Mouse (Mus musculus) forebrain, embryonic 16.5 days (tissue): Measurements from ENCODE around the gene Golga3. TPM values are rescaled to one million over a fixed set of nuclear protein-coding genes. Genes with fewer than 3 reads are reported as not detected.

Source experiments
- ATAC-seq: fragments of 200-750 bp; cut with Nextera tagmentation; 2 replicates; pipeline ENCODE4 v1.8.0; 2017; ENCODE audit warnings: mild to moderate bottlenecking, moderate library complexity
- H3K27ac ChIP-seq: fragments of 300-500 bp; sonication (generic); 2 replicates; pipeline ENCODE4 v1.5.1; 2014; ENCODE audit warnings: low read length, control low read depth
- H3K27me3 ChIP-seq: fragments of 300-500 bp; sonication (generic); replicated peaks from 2 replicates; pipeline ENCODE4 v1.6.1; 2014; ENCODE audit warnings: low read length; ENCODE audit not compliant: control insufficient read depth, insufficient read depth
- H3K36me3 ChIP-seq: fragments of 300-500 bp; sonication (generic); 2 replicates; pipeline ENCODE4 v1.6.1; 2014; ENCODE audit not compliant: control insufficient read depth, insufficient read depth
- H3K4me1 ChIP-seq: fragments of 300-500 bp; sonication (generic); replicated peaks from 2 replicates; pipeline ENCODE4 v1.6.1; 2014; ENCODE audit warnings: low read length; ENCODE audit not compliant: control insufficient read depth, insufficient read depth
- H3K4me2 ChIP-seq: fragments of 300-500 bp; sonication (generic); 2 replicates; pipeline ENCODE4 v1.6.1; 2014; ENCODE audit warnings: mild to moderate bottlenecking, low read length, control low read depth
- H3K4me3 ChIP-seq: fragments of 300-500 bp; sonication (generic); replicated peaks from 2 replicates; pipeline ENCODE4 v1.5.1; 2014; ENCODE audit warnings: mild to moderate bottlenecking, low read length, control low read depth
- H3K9ac ChIP-seq: fragments of 300-500 bp; sonication (generic); replicated peaks from 2 replicates; pipeline ENCODE4 v1.6.1; 2014; ENCODE audit warnings: low read depth, low read length, control low read depth
- H3K9me3 ChIP-seq: fragments of 300-500 bp; sonication (generic); 2 replicates; pipeline ENCODE4 v1.6.1; 2016; ENCODE audit warnings: low read length; ENCODE audit not compliant: control insufficient read depth
- WGBS: fragments of 180-500 bp; shearing (Covaris S2); extraction: QIAGEN DNeasy Blood & Tissue Kit; methylation state at CpG from one replicate; pipeline ENCODE4 v1.1.7; 2014; 5-methylcytosine and 5-hydroxymethylcytosine counted together
- polyA plus RNA-seq: library from polyadenylated mRNA; unstranded; fragments of >200 nt; fragmentation: Nextera tagmentation; extraction: Ambion mirVana; gene quantifications from 2 replicates; pipeline ENCODE4 v1.2.1, GENCODE M21; 2015

Golga3 gene
- polyA plus RNA-seq = 23.9 and 26.5 TPM in 2 replicates

DNA sequence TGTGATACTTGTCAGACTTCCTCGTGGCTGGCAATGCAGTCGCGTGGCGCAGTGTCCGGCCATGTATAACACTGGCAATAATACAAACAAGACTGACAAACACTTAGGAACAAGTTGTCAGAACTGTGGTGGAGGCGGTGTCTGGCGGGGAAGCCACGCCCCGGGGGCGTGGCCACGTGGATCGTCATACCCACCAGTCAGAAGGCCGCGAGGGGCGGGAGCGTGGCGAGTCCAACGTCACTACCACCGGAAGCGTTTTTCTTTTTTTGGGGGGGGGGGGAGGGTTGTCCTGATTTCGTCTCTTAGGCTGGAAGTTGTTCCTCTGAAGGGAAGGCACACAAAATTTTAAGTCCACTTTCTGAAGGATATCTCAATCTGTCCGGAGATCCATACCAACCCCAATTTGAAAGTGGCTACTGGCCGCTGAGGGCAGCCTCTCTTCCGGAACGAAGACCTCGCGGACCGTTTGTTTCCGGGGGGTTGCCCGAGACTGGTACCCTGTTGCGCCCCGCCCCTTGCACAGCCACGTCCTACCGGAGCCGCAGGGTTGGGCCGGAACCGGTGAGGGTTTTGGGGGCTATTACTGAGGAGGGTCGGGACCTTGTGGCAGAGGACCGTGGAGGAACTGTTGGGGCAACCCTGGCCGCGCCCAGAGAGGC lies at the start of gene Golga3:
Gene Golga3, plus strand, starts transcription at position 340 of the 659 bp plus-strand sequence.
- H3K9me3 ChIP-seq = no peaks in the 10 kb centered on the region
- WGBS = under 1% methylated on average over 41 of the region's 41 CpGs
- ATAC-seq = peak; percentile 98

DNA sequence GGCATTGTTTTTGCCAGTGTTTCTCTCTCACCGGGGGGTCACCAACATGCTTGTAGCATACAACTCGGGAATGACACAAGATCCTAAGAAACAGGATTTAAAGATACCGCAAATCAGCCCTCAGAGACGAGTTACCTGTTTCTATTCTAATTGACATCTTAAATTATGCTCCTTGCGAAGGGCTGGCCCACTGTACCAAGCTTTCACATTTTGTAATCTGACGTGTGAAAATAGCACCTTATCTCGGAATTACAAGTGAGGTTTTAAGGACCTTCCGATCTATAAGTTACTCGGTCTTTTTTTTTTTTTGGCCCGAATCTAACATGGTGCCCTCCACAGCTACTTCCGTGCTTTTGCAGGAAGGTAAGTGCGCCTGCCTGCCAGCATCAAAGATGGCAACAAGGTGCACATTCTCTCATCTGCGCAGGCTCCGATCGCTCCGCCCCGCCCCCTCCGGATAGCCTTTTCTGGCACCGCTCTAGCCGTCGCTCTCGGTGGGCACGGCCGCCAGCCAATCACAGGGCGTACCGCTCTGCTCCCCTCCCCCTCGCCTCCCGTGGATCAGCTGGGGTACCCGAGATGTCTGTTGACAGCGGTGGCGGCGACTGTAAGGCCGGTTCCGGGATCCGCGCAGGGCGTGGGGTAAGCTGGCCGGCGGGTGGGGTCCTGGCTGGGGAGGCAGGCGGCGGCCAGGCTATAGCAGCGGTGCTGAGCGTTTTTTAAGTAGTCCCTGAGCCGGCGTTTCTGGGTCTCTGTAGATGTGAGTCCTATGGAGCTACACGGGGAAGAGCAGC lies 41.0 kb upstream of the Golga3 start, which contains the start of gene Chfr:
Gene Chfr, plus strand, starts transcription at position 550 of the 794 bp plus-strand sequence.
- H3K27ac ChIP-seq = peak within 1 kb of the TSS; percentile 83
- 3% methylated on average over 46 of the region's 46 CpGs for WGBS
- H3K4me3 ChIP-seq = peak within 1 kb of the TSS; percentile 99
- H3K4me2 ChIP-seq = peak within 1 kb of the TSS; percentile 86
- H3K36me3 ChIP-seq = peaks cover 3% of the 10 kb centered on the region
- H3K9me3 ChIP-seq = no peaks in the 10 kb centered on the region
- ATAC-seq = peak; percentile 99
- H3K9ac ChIP-seq = peak within 1 kb of the TSS; percentile 88
- peaks cover 6% of the 10 kb centered on the region for H3K4me1 ChIP-seq
- no peaks in the 10 kb centered on the region for H3K27me3 ChIP-seq

More for the DNA sequence above, at the start of gene Golga3:
- Histone ChIP-seq H3K9ac (peak within 1 kb of the TSS; percentile 87), H3K4me3 (peak within 1 kb of the TSS; percentile 90), H3K27me3 (no peaks in the 10 kb centered on the region), H3K4me2 (peak within 1 kb of the TSS; percentile 67), H3K36me3 (peaks cover 3% of the 10 kb centered on the region; the same call in 1 of the 2 replicates), H3K4me1 (peaks cover 13% of the 10 kb centered on the region), H3K27ac (peak within 1 kb of the TSS; percentile 45)

DNA sequence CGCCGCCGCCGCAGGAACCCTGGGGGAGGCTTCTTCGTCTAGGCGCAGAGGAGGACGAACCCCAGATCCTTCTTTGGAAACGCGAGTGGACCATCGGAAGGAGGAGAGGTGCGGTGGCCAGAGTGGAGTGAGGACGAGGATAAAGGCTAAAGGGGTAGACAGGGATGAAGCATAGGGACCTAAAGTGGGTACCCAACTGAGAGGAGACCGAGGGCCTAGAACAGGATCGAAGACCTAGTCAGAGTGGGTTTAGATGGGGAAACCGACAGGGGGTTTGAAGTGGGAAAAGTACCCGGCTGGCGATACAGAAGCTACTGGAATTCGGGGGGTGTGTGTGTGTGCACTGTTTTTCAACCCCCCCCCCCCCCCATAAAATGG lies 40.4 kb upstream of the Golga3 start:
- Histone ChIP-seq H3K27me3 (no peaks in the 10 kb centered on the region), H3K4me1 (peaks cover 6% of the 10 kb centered on the region), H3K4me2 (peak overlapping the region; percentile 86), H3K4me3 (peak overlapping the region; percentile 99), H3K36me3 (no peaks in the 10 kb centered on the region), H3K27ac (peak overlapping the region; percentile 83), H3K9me3 (no peaks in the 10 kb centered on the region), H3K9ac (peak overlapping the region; percentile 88)
- WGBS = 5% methylated on average over 18 of the region's 18 CpGs
- peak; percentile 26; the same call in 1 of the 2 replicates for ATAC-seq

DNA sequence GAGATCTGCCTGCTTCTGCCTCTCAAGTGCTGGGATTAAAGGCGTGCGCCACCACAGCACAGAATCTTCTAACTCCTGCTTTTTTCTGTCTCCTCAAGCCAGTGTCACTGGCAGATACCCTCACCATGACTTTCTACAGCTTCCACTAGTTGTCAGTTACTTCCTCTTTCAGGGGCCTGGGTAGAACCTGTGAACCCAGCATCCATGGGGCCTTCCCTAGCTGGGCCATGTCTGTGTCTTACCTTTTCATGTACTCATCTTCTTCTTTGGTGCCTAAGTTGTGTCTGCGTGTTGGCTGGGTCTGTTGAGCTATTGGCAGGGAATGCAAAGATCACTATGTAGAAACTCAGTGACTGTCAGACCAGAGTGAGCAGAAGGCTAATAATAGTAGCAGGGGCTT lies 38.7 kb upstream of the Golga3 start:
- Histone ChIP-seq H3K4me1 (peaks cover 6% of the 10 kb centered on the region), H3K27me3 (no peaks in the 10 kb centered on the region), H3K4me3 (no peak overlapping the region), H3K9me3 (no peaks in the 10 kb centered on the region), H3K9ac (no peak overlapping the region), H3K27ac (no peak overlapping the region), H3K4me2 (no peak overlapping the region), H3K36me3 (no peaks in the 10 kb centered on the region)
- no peak for ATAC-seq
- WGBS = 98% methylated on average over 3 of the region's 3 CpGs

DNA sequence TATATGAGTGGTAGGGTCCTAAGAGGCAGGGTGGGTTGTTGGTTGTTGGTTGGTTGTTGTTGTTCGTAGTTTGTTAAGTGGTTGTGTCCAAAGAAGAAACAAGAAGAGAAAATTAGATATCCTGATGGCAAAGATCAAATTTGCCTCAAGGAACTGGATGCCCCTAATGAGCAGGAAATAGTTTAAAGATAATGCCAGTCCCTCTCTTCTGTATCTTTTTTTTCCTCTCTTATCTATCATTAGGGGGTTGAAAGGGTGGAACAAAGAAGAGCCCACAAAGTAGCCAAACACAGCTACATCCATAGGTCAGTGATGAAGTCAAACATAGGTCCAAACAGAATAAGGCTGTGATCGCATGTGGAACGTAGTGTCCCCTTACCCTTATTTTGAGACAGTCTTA lies 37.2 kb upstream of the Golga3 start:
- Histone ChIP-seq H3K9me3 (no peaks in the 10 kb centered on the region), H3K27me3 (no peaks in the 10 kb centered on the region), H3K4me2 (no peak overlapping the region), H3K9ac (no peak overlapping the region), H3K4me3 (no peak overlapping the region), H3K27ac (no peak overlapping the region), H3K36me3 (peaks cover 6% of the 10 kb centered on the region; the same call in 1 of the 2 replicates), H3K4me1 (peaks cover 6% of the 10 kb centered on the region)
- 93% methylated on average over 3 of the region's 3 CpGs for WGBS
- no peak for ATAC-seq

DNA sequence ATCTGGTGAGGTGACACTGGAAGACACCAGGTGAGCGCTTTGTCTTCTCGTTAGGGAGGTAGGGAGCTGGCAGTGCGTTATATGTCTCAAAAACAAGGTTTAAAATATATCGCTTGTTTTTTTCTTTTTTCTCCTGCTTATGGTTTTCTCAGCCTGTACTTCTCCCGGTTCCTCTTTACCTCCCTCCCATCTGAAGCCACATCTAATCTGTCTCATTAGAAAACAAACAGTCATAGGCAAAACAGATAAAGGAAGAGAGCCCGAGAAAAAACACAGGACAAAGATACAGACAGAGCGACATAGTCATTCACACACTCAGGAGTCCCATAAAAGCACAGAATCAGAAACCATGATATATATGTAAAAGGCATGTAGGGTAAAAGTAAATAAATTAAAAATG lies 36.1 kb upstream of the Golga3 start:
- Histone ChIP-seq H3K27ac (no peak overlapping the region), H3K9me3 (no peaks in the 10 kb centered on the region), H3K36me3 (peaks cover 15% of the 10 kb centered on the region; the same call in 1 of the 2 replicates), H3K27me3 (no peaks in the 10 kb centered on the region), H3K4me1 (peaks cover 4% of the 10 kb centered on the region), H3K9ac (no peak overlapping the region), H3K4me3 (no peak overlapping the region), H3K4me2 (no peak overlapping the region)
- WGBS = 94% methylated on average over 7 of the region's 7 CpGs
- no peak for ATAC-seq

DNA sequence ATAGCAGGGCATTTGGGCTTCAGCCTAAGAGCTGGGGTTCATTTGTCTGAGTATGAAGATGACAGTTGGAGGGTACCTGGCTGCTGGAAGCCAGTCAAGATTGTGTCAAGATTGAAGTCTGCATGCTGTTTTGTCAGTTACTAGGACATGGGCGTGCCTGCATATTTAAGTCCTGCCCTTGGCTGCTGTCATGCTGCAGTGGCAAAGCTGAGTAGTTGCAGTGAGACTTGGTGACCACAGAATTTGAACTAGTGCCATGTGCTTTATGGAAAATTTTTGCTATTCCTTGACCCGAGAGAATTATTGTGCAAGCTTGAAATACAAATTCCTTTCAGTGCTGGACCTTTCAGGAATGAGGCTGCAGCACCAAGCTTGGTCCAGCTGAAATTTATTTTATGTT lies 34.2 kb upstream of the Golga3 start:
- Histone ChIP-seq H3K9me3 (no peaks in the 10 kb centered on the region), H3K27ac (no peak overlapping the region), H3K36me3 (peaks cover 29% of the 10 kb centered on the region), H3K27me3 (no peaks in the 10 kb centered on the region), H3K9ac (no peak overlapping the region), H3K4me2 (no peak overlapping the region), H3K4me3 (no peak overlapping the region), H3K4me1 (no peaks in the 10 kb centered on the region; the same call in 1 of the 2 replicates)
- 88% methylated on average over 2 of the region's 2 CpGs for WGBS
- ATAC-seq = no peak

DNA sequence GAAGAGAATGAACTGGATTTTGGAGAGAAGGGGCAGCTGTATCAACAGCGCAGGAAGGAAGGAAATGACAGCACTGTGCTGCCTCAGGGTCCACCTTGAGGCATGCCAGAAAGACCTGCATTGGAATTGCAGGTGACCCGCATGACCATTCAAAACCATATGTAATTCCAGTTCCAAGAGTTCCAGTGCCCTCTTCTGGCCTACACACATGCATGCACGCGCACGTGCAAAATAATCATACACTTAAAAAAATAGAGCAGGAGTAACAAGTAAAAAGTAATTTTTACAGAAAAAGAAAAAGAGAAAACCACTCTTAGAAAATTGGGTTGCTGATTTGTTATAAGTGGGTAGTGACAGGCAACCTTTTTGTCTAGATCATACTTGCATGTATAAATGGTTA lies 33.5 kb upstream of the Golga3 start:
- no peak overlapping the region for H3K9ac ChIP-seq
- H3K36me3 ChIP-seq = peaks cover 31% of the 10 kb centered on the region

DNA sequence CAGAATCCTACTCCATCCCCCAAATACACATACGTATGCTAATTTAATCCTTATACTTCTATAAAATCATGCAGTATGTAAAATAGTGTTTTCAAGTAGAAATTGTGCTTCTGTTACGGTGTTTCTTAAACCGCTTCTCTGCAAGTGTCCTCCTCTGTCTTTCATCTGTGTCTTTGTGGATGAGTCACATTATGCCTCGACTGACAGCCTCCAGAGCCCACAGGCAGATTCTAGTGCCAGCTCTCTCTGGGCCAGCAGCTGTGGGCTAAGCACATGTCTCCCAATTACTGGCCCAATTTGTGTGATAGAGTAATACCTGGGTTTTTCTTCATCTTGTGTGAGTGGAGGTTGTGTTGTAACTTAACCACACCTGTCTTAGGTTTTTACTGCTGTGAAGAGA lies 7.1 kb upstream of the Golga3 start:
- H3K9me3 ChIP-seq = no peaks in the 10 kb centered on the region
- no peak overlapping the region for H3K9ac ChIP-seq
- peaks cover 24% of the 10 kb centered on the region for H3K36me3 ChIP-seq
- H3K4me3 ChIP-seq = no peak overlapping the region
- H3K4me1 ChIP-seq = no peaks in the 10 kb centered on the region
- no peak for ATAC-seq
- H3K4me2 ChIP-seq = no peak overlapping the region
- no peak overlapping the region for H3K27ac ChIP-seq
- no peaks in the 10 kb centered on the region for H3K27me3 ChIP-seq
- WGBS = 92% methylated on average over 4 of the region's 4 CpGs

More for the DNA sequence above, 33.5 kb upstream of the Golga3 start:
- Histone ChIP-seq H3K27me3 (no peaks in the 10 kb centered on the region), H3K4me3 (no peak overlapping the region), H3K4me2 (no peak overlapping the region), H3K4me1 (no peaks in the 10 kb centered on the region), H3K27ac (no peak overlapping the region), H3K9me3 (no peaks in the 10 kb centered on the region)
- ATAC-seq = no peak
- 96% methylated on average over 5 of the region's 5 CpGs for WGBS
